Mouse (Mus musculus) kidney, adult 2 months (tissue): ENCODE data around the gene Cckar. TPM values are rescaled to one million over a fixed set of nuclear protein-coding genes. Genes with fewer than 3 reads are reported as not detected.

Source experiments
- DNase-seq: peaks from one replicate; pipeline ENCODE4 v3.0.0; 2021
- H3K27ac ChIP-seq: fragments of 200-500 bp; 2 replicates; pipeline ENCODE4 v1.5.1; 2012; ENCODE audit warnings: low read depth, low read length, control low read depth, inconsistent platforms; ENCODE audit not compliant: insufficient read depth
- H3K27me3 ChIP-seq: fragments of 200-500 bp; replicated peaks from 2 replicates; pipeline ENCODE4 v1.6.1; 2012; ENCODE audit warnings: mild to moderate bottlenecking, moderate library complexity, low read length, inconsistent platforms; ENCODE audit not compliant: control insufficient read depth, insufficient read depth
- H3K36me3 ChIP-seq: fragments of 200-500 bp; 2 replicates; pipeline ENCODE4 v1.6.1; 2012; ENCODE audit warnings: mild to moderate bottlenecking, moderate library complexity, low read length, inconsistent platforms; ENCODE audit not compliant: control insufficient read depth, insufficient read depth
- H3K4me1 ChIP-seq: fragments of 200-500 bp; 2 replicates; pipeline ENCODE4 v1.6.1; 2011; ENCODE audit warnings: low read length; ENCODE audit not compliant: control insufficient read depth, insufficient read depth
- H3K4me3 ChIP-seq: fragments of 200-500 bp; 2 replicates; pipeline ENCODE4 v1.5.1; 2011; ENCODE audit warnings: mild to moderate bottlenecking, low read depth, low read length, control low read depth; ENCODE audit not compliant: insufficient read depth
- CTCF ChIP-seq: fragments of 200-500 bp; conservative IDR thresholded peaks from 2 replicates; pipeline ENCODE4 v1.5.1; 2011; ENCODE audit warnings: low read depth, mild to moderate bottlenecking, control low read depth, low read length, moderate library complexity, mixed read lengths; ENCODE audit not compliant: insufficient read depth, insufficient read length
- POLR2A ChIP-seq: fragments of 200-500 bp; IDR thresholded peaks from one replicate; pipeline ENCODE4 v1.6.1; 2011; ENCODE audit warnings: low read depth, low read length, control low read depth
- WGBS: fragments of 180-500 bp; shearing (Covaris S2); methylation state at CpG from one replicate; pipeline ENCODE4 v1.1.7; 2018; 5-methylcytosine and 5-hydroxymethylcytosine counted together
- polyA plus RNA-seq: library from polyadenylated mRNA; depleted of rRNA; stranded (reverse); fragments of >200 nt; gene quantifications from 2 replicates; pipeline ENCODE4 v1.2.3, GENCODE M21; 2012; rRNA removed

Cckar gene
- 46.0 and 56.7 TPM in 2 replicates for polyA plus RNA-seq

GRCm38 (mm10) chr5:53707235-53708177 is at the start of gene Cckar:
Cckar (minus strand) TSS chr5:53707705.
- TF ChIP-seq POLR2A = no peak
- TF ChIP-seq CTCF = no peak; the same call in 1 of the 2 replicates
- Histone ChIP-seq H3K36me3 (no peaks in the 10 kb centered on the region), H3K4me3 (peak within 1 kb of the TSS; percentile 35), H3K27me3 (no peaks in the 10 kb centered on the region), H3K27ac (0 out of 2 replicates have a peak within 1 kb of the TSS, but pooled peaks have one; percentile 1), H3K4me1 (0 out of 2 replicates have a peak, but pooled peaks cover 3% of the 10 kb centered on the region)
- WGBS = 34% methylated on average over 11 of the region's 11 CpGs
- peak; percentile 82 for DNase-seq

DNA sequence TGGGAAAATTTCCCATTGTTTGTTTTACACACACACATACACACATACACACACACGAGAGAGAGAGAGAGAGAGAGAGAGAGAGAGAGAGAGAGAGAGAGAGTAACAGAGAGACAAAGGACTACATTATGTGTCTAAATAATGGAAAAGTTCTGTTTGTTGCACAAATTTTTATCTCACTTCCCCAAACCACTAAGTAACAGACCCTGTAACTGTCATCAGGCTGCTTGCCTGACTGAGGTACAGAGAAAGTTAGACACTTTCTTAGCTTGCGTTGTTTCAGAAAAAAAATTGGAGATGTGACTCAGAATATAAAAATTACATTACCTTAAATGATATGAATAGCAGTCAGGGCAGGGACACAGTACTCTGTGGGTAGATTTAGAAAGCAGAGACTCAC is 36.6 kb upstream of the Cckar start:
- Histone ChIP-seq H3K27ac (no peak overlapping the region), H3K4me3 (no peak overlapping the region), H3K27me3 (no peaks in the 10 kb centered on the region), H3K36me3 (no peaks in the 10 kb centered on the region), H3K4me1 (no peaks in the 10 kb centered on the region)
- TF ChIP-seq POLR2A (no peak), CTCF (no peak)
- WGBS = 77% methylated on average over 2 of the region's 2 CpGs
- DNase-seq = no peak

DNA sequence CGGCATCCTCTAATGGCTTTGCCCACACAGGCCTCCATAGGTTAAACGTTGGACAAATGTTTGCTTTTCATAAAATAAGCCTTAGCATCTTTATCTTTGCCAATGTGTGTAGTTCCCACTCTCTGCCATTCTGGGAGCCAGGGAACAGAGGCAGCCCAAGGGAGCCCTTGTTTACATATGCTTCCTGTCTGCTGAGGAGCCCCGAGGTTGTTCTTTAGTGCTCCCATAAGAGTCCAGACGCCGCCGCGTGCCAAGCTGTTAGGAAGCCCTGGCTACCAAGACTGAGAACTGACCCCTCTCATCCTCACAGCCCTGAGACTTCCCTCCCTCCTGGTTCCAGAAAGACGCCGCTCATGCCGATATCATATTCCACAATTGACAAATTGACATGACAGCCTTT is 25.4 kb upstream of the Cckar start:
- Histone ChIP-seq H3K4me3 (no peak overlapping the region), H3K4me1 (no peaks in the 10 kb centered on the region), H3K36me3 (no peaks in the 10 kb centered on the region), H3K27ac (no peak overlapping the region), H3K27me3 (no peaks in the 10 kb centered on the region)
- TF ChIP-seq CTCF (no peak), POLR2A (no peak)
- WGBS = 65% methylated on average over 10 of the region's 10 CpGs
- DNase-seq = no peak

DNA sequence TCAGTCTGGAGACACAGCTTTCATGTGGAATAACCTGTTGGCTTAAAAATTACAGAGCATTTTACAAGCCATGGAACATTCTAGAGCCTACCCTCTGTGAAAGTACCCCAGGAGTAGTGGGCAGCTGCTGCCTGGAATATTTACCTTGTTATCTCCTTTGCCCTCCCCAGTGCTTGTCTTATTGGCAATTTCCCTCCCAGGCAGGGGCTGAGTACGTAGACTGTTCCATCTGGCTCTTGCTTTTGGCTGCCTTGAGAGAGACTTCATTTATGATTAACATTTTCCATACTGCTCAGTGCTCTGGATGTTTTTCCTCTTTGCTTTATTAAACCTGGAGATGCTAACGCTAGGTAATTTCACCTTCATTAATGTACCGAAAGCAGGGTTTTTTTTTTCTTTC is 20.1 kb upstream of the Cckar start:
- TF ChIP-seq CTCF = no peak
- no peak for TF ChIP-seq POLR2A

GRCm38 (mm10) chr5:53726011-53726410 is 18.5 kb upstream of the Cckar start:
- H3K27me3 ChIP-seq = no peaks in the 10 kb centered on the region
- H3K4me3 ChIP-seq = no peak overlapping the region
- TF ChIP-seq POLR2A = no peak
- no peak for TF ChIP-seq CTCF
- 65% methylated on average over 5 of the region's 5 CpGs for WGBS
- no peak overlapping the region for H3K27ac ChIP-seq
- peak; percentile 61 for DNase-seq
- peaks cover 3% of the 10 kb centered on the region; the same call in 1 of the 2 replicates for H3K4me1 ChIP-seq
- no peaks in the 10 kb centered on the region for H3K36me3 ChIP-seq

More for the DNA sequence above, 20.1 kb upstream of the Cckar start:
- Histone ChIP-seq H3K36me3 (no peaks in the 10 kb centered on the region), H3K4me3 (no peak overlapping the region), H3K4me1 (peaks cover 3% of the 10 kb centered on the region; the same call in 1 of the 2 replicates), H3K27ac (no peak overlapping the region), H3K27me3 (no peaks in the 10 kb centered on the region)
- WGBS = 31% methylated on average over 3 of the region's 3 CpGs
- peak; percentile 70 for DNase-seq

GRCm38 (mm10) chr5:53716462-53716861 is 9.0 kb upstream of the Cckar start:
- TF ChIP-seq CTCF (no peak), POLR2A (no peak)
- 59% methylated on average over 5 of the region's 5 CpGs for WGBS
- no peaks in the 10 kb centered on the region for H3K27me3 ChIP-seq

GRCm38 (mm10) chr5:53711277-53711676 is 3.8 kb upstream of the Cckar start:
- no peak for TF ChIP-seq CTCF
- TF ChIP-seq POLR2A = no peak
- Histone ChIP-seq H3K36me3 (no peaks in the 10 kb centered on the region), H3K27me3 (no peaks in the 10 kb centered on the region), H3K27ac (no peak overlapping the region), H3K4me1 (no peaks in the 10 kb centered on the region), H3K4me3 (no peak overlapping the region)
- no peak for DNase-seq
- 73% methylated on average over 9 of the region's 9 CpGs for WGBS

More at GRCm38 (mm10) chr5:53716462-53716861, 9.0 kb upstream of the Cckar start:
- H3K27ac ChIP-seq = no peak overlapping the region
- H3K36me3 ChIP-seq = no peaks in the 10 kb centered on the region
- DNase-seq = no peak
- no peak overlapping the region for H3K4me3 ChIP-seq
- no peaks in the 10 kb centered on the region for H3K4me1 ChIP-seq
